Mouse (Mus musculus) kidney, postnatal 14 days (tissue): ENCODE results near the gene Gm20388.

Experiments used
- DNase-seq: peaks from one replicate; pipeline ENCODE4 v3.0.0; 2022; ENCODE audit warnings: mixed read lengths

Gm20388 gene

GRCm38 (mm10) chr8:121694453-121694852 lies 1783.8 kb downstream of the Gm20388 start:
- peak; percentile 41 for DNase-seq

- peak; percentile 86 for DNase-seq
Measured at GRCm38 (mm10) chr8:121695585-121696184, 1785.0 kb downstream of the Gm20388 start.

- DNase-seq, result no peak
Measured at GRCm38 (mm10) chr8:121697735-121698614, 1787.3 kb downstream of the Gm20388 start.

- DNase-seq, result no peak
Measured at GRCm38 (mm10) chr8:121698615-121699101, 1788.0 kb downstream of the Gm20388 start.

- DNase-seq, result no peak
Measured at GRCm38 (mm10) chr8:121699936-121700335, 1789.3 kb downstream of the Gm20388 start.

- DNase-seq, result no peak
Measured at GRCm38 (mm10) chr8:121705174-121705573, 1794.5 kb downstream of the Gm20388 start.

GRCm38 (mm10) chr8:121706956-121707355 lies 1796.3 kb downstream of the Gm20388 start:
- DNase-seq, result no peak

- DNase-seq, result peak; percentile 58
Measured at GRCm38 (mm10) chr8:121708406-121708805, 1797.8 kb downstream of the Gm20388 start.

GRCm38 (mm10) chr8:121717502-121717901 lies 1806.9 kb downstream of the Gm20388 start:
- no peak for DNase-seq

- DNase-seq, result peak; percentile 90
Measured at GRCm38 (mm10) chr8:121717982-121718425, 1807.4 kb downstream of the Gm20388 start.

GRCm38 (mm10) chr8:121718925-121719324 lies 1808.3 kb downstream of the Gm20388 start:
- DNase-seq, result no peak

GRCm38 (mm10) chr8:121721072-121721471 lies 1810.4 kb downstream of the Gm20388 start:
- no peak for DNase-seq

GRCm38 (mm10) chr8:121723846-121724245 lies 1813.2 kb downstream of the Gm20388 start:
- no peak for DNase-seq

- DNase-seq, result no peak
Measured at GRCm38 (mm10) chr8:121727164-121727563, 1816.5 kb downstream of the Gm20388 start.

- no peak for DNase-seq
Measured at GRCm38 (mm10) chr8:121729323-121729722, 1818.7 kb downstream of the Gm20388 start, which contains the start of gene Jph3. Jph3 (plus strand) TSS chr8:121729623.

- DNase-seq, result no peak
Measured at GRCm38 (mm10) chr8:121729754-121730153, 1819.1 kb downstream of the Gm20388 start.

- DNase-seq, result no peak
Measured at GRCm38 (mm10) chr8:121730170-121730569, 1819.5 kb downstream of the Gm20388 start.

GRCm38 (mm10) chr8:121730646-121731045 lies 1820.0 kb downstream of the Gm20388 start:
- no peak for DNase-seq

GRCm38 (mm10) chr8:121731060-121731459 lies 1820.4 kb downstream of the Gm20388 start:
- DNase-seq, result no peak

- no peak for DNase-seq
Measured at GRCm38 (mm10) chr8:121731471-121732333, 1821.1 kb downstream of the Gm20388 start.

GRCm38 (mm10) chr8:121732334-121732665 lies 1821.7 kb downstream of the Gm20388 start:
- DNase-seq, result no peak

- no peak for DNase-seq
Measured at GRCm38 (mm10) chr8:121734262-121734661, 1823.6 kb downstream of the Gm20388 start.

GRCm38 (mm10) chr8:121736236-121736635 lies 1825.6 kb downstream of the Gm20388 start:
- peak; percentile 64 for DNase-seq
